Mouse (Mus musculus): ENCODE results near the gene Ly75. TPM values are rescaled to one million over a fixed set of nuclear protein-coding genes. Genes with fewer than 3 reads are reported as not detected.

Gene Ly75
- polyA plus RNA-seq, 1 experiment, result not detected

GRCm38 (mm10) chr2:60365138-60365775 lies 17.8 kb downstream of the Ly75 start:
- Histone ChIP-seq H3K4me3 (ENCODE audit: insufficient read depth, low read depth, low read length) (no peak overlapping the region), H3K4me1 (ENCODE audit: control insufficient read depth, insufficient read depth, low read length) (no peaks in the 10 kb centered on the region), H3K27ac (ENCODE audit: insufficient read depth, low read depth, low read length) (no peak overlapping the region)
- WGBS, result 67% methylated on average over 7 of the region's 7 CpGs
- TF ChIP-seq POLR2A (IDR thresholded peaks at IDR 0.05; ENCODE audit: insufficient read depth, low read depth, low read length) (no peak), CTCF (IDR thresholded peaks at IDR 0.05; ENCODE audit: insufficient read depth, low read depth, low read length) (no peak)

- no peak for TF ChIP-seq CTCF (IDR thresholded peaks at IDR 0.05; ENCODE audit: insufficient read depth, low read depth, low read length)
- no peak for TF ChIP-seq POLR2A (IDR thresholded peaks at IDR 0.05; ENCODE audit: insufficient read depth, low read depth, low read length)
- Histone ChIP-seq H3K27ac (ENCODE audit: insufficient read depth, low read depth, low read length) (no peak overlapping the region), H3K4me1 (ENCODE audit: control insufficient read depth, insufficient read depth, low read length) (no peaks in the 10 kb centered on the region), H3K4me3 (ENCODE audit: insufficient read depth, low read depth, low read length) (no peak overlapping the region)
- 89% methylated on average over 6 of the region's 6 CpGs for WGBS
Observed at GRCm38 (mm10) chr2:60362146-60362545, 21.0 kb downstream of the Ly75 start.

- H3K4me1 ChIP-seq (ENCODE audit: control insufficient read depth, insufficient read depth, low read length), result no peaks in the 10 kb centered on the region
- TF ChIP-seq CTCF (IDR thresholded peaks at IDR 0.05; ENCODE audit: insufficient read depth, low read depth, low read length) (no peak), POLR2A (IDR thresholded peaks at IDR 0.05; ENCODE audit: insufficient read depth, low read depth, low read length) (no peak)
- H3K27ac ChIP-seq (ENCODE audit: insufficient read depth, low read depth, low read length), result no peak overlapping the region
- WGBS, result 99% methylated on average over 3 of the region's 3 CpGs
- H3K4me3 ChIP-seq (ENCODE audit: insufficient read depth, low read depth, low read length), result no peak overlapping the region
Observed at GRCm38 (mm10) chr2:60359796-60360195, 23.3 kb downstream of the Ly75 start.

GRCm38 (mm10) chr2:60355388-60355683 lies 27.8 kb downstream of the Ly75 start:
- Histone ChIP-seq H3K4me1 (ENCODE audit: control insufficient read depth, insufficient read depth, low read length) (no peaks in the 10 kb centered on the region), H3K4me3 (ENCODE audit: insufficient read depth, low read depth, low read length) (no peak overlapping the region), H3K27ac (ENCODE audit: insufficient read depth, low read depth, low read length) (no peak overlapping the region)
- 11% methylated on average over 3 of the region's 3 CpGs for WGBS
- TF ChIP-seq CTCF (IDR thresholded peaks at IDR 0.05; ENCODE audit: insufficient read depth, low read depth, low read length) (no peak), POLR2A (IDR thresholded peaks at IDR 0.05; ENCODE audit: insufficient read depth, low read depth, low read length) (no peak)

GRCm38 (mm10) chr2:60354541-60355387 lies 28.3 kb downstream of the Ly75 start:
- Histone ChIP-seq H3K4me1 (ENCODE audit: control insufficient read depth, insufficient read depth, low read length) (no peaks in the 10 kb centered on the region), H3K4me3 (ENCODE audit: insufficient read depth, low read depth, low read length) (no peak overlapping the region), H3K27ac (ENCODE audit: insufficient read depth, low read depth, low read length) (no peak overlapping the region)
- TF ChIP-seq POLR2A (IDR thresholded peaks at IDR 0.05; ENCODE audit: insufficient read depth, low read depth, low read length) (no peak), CTCF (IDR thresholded peaks at IDR 0.05; ENCODE audit: insufficient read depth, low read depth, low read length) (no peak)
- 57% methylated on average over 18 of the region's 18 CpGs for WGBS

- WGBS, result 94% methylated on average over 5 of the region's 5 CpGs
- H3K27ac ChIP-seq (ENCODE audit: insufficient read depth, low read depth, low read length), result no peak overlapping the region
- H3K4me1 ChIP-seq (ENCODE audit: control insufficient read depth, insufficient read depth, low read length), result no peaks in the 10 kb centered on the region
- TF ChIP-seq POLR2A (IDR thresholded peaks at IDR 0.05; ENCODE audit: insufficient read depth, low read depth, low read length) (no peak), CTCF (IDR thresholded peaks at IDR 0.05; ENCODE audit: insufficient read depth, low read depth, low read length) (no peak)
- no peak overlapping the region for H3K4me3 ChIP-seq (ENCODE audit: insufficient read depth, low read depth, low read length)
Observed at GRCm38 (mm10) chr2:60352296-60352695, 30.8 kb downstream of the Ly75 start.

- Histone ChIP-seq H3K4me1 (ENCODE audit: control insufficient read depth, insufficient read depth, low read length) (no peaks in the 10 kb centered on the region), H3K27ac (ENCODE audit: insufficient read depth, low read depth, low read length) (no peak overlapping the region), H3K4me3 (ENCODE audit: insufficient read depth, low read depth, low read length) (no peak overlapping the region)
- WGBS, result 82% methylated on average over 8 of the region's 8 CpGs
- no peak for TF ChIP-seq CTCF (IDR thresholded peaks at IDR 0.05; ENCODE audit: insufficient read depth, low read depth, low read length)
- TF ChIP-seq POLR2A (IDR thresholded peaks at IDR 0.05; ENCODE audit: insufficient read depth, low read depth, low read length), result no peak
Observed at GRCm38 (mm10) chr2:60351781-60352180, 31.3 kb downstream of the Ly75 start.

- H3K4me1 ChIP-seq (ENCODE audit: control insufficient read depth, insufficient read depth, low read length), result no peaks in the 10 kb centered on the region
- TF ChIP-seq POLR2A (IDR thresholded peaks at IDR 0.05; ENCODE audit: insufficient read depth, low read depth, low read length) (no peak), CTCF (IDR thresholded peaks at IDR 0.05; ENCODE audit: insufficient read depth, low read depth, low read length) (no peak)
- no peak overlapping the region for H3K27ac ChIP-seq (ENCODE audit: insufficient read depth, low read depth, low read length)
- 92% methylated on average over 7 of the region's 7 CpGs for WGBS
- no peak overlapping the region for H3K4me3 ChIP-seq (ENCODE audit: insufficient read depth, low read depth, low read length)
Observed at GRCm38 (mm10) chr2:60347875-60348274, 35.2 kb downstream of the Ly75 start.

- WGBS, result 84% methylated on average over 8 of the region's 8 CpGs
- Histone ChIP-seq H3K4me3 (ENCODE audit: insufficient read depth, low read depth, low read length) (no peak overlapping the region), H3K4me1 (ENCODE audit: control insufficient read depth, insufficient read depth, low read length) (no peaks in the 10 kb centered on the region), H3K27ac (ENCODE audit: insufficient read depth, low read depth, low read length) (no peak overlapping the region)
- no peak for TF ChIP-seq CTCF (IDR thresholded peaks at IDR 0.05; ENCODE audit: insufficient read depth, low read depth, low read length)
- no peak for TF ChIP-seq POLR2A (IDR thresholded peaks at IDR 0.05; ENCODE audit: insufficient read depth, low read depth, low read length)
Observed at GRCm38 (mm10) chr2:60346531-60346930, 36.6 kb downstream of the Ly75 start.

All from olfactory bulb, adult 2 months (tissue).